Mouse (Mus musculus) liver, embryonic 12.5 days (tissue): ENCODE measurements around the gene Arid2. TPM values are rescaled to one million over a fixed set of nuclear protein-coding genes. Genes with fewer than 3 reads are reported as not detected.
"Not testable (repeated sequence)": the region's sequence is repeated elsewhere in the genome, so short reads cannot be mapped to it uniquely, and the experiment has no call there.

Source experiments
- ATAC-seq: fragments of 200-750 bp; cut with Nextera tagmentation; 2 replicates; pipeline ENCODE4 v1.8.0; 2017; ENCODE audit warnings: moderate number of reproducible peaks, mild to moderate bottlenecking, moderate library complexity
- H3K27ac ChIP-seq: fragments of 300-500 bp; sonication (generic); 2 replicates; pipeline ENCODE4 v1.5.1; 2016; ENCODE audit warnings: mild to moderate bottlenecking
- H3K27me3 ChIP-seq: fragments of 300-500 bp; sonication (generic); replicated peaks from 2 replicates; pipeline ENCODE4 v1.6.1; 2016; ENCODE audit warnings: mild to moderate bottlenecking, moderate library complexity
- H3K36me3 ChIP-seq: fragments of 300-500 bp; sonication (generic); 2 replicates; pipeline ENCODE4 v1.6.1; 2016; ENCODE audit warnings: mild to moderate bottlenecking, moderate library complexity
- H3K4me1 ChIP-seq: fragments of 300-500 bp; sonication (generic); 2 replicates; pipeline ENCODE4 v1.6.1; 2016
- H3K4me2 ChIP-seq: fragments of 300-500 bp; sonication (generic); 2 replicates; pipeline ENCODE4 v1.6.1; 2016; ENCODE audit warnings: mild to moderate bottlenecking, moderate library complexity
- H3K4me3 ChIP-seq: fragments of 300-500 bp; sonication (generic); 2 replicates; pipeline ENCODE4 v1.5.1; 2016; ENCODE audit warnings: mild to moderate bottlenecking, moderate library complexity
- H3K9ac ChIP-seq: fragments of 300-500 bp; sonication (generic); 2 replicates; pipeline ENCODE4 v1.6.1; 2016; ENCODE audit warnings: mild to moderate bottlenecking, moderate library complexity
- H3K9me3 ChIP-seq: fragments of 300-500 bp; sonication (generic); replicated peaks from 2 replicates; pipeline ENCODE4 v1.6.1; 2016; ENCODE audit warnings: mild to moderate bottlenecking, moderate library complexity
- WGBS: fragments of 180-500 bp; shearing (Covaris S2); methylation state at CpG from one replicate; pipeline ENCODE4 v1.1.7; 2016; ENCODE audit not compliant: insufficient replicate concordance; 5-methylcytosine and 5-hydroxymethylcytosine counted together
- polyA plus RNA-seq: library from polyadenylated mRNA; unstranded; fragments of >200 nt; fragmentation: Nextera tagmentation; extraction: Ambion mirVana; gene quantifications from 2 replicates; pipeline ENCODE4 v1.2.1, GENCODE M21; 2016

Arid2 gene
- polyA plus RNA-seq, 1 experiment from 2014 or later, result 14.1 TPM

DNA sequence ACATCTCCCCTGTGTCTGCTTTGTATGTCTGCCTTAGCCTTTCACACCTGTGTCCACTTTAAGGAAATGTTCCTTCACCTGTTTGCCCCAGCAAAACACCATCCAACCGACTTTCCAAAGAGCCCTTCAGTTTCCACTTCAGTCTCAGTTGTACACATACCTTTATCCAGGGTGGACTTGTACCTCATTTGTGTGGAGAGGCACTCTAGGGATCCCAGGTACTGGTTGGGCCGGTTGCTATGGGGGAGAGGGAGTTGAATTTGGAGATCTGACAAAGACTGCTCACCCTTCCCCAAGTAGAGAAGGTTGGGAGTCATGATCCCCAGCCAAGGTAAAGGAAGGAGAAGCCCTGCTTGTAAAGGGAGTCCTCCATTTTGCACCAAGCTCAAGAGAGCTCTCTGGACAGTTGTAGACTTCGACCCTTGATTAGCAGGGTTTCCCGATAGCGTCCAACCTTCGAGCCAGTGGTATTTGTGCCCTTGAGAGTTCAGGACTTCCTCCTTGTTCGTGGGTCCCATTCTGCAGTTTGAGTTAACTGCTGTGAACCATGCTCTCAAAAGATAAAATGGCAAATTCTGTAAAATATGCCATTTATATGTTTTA, 38.5 kb downstream of the Arid2 start:
- peaks cover 23% of the 10 kb centered on the region for H3K36me3 ChIP-seq
- H3K27me3 ChIP-seq, result no peaks in the 10 kb centered on the region
- no peak overlapping the region for H3K9ac ChIP-seq
- H3K4me3 ChIP-seq, result no peak overlapping the region
- no peak overlapping the region for H3K4me2 ChIP-seq
- H3K4me1 ChIP-seq, result peaks cover 27% of the 10 kb centered on the region
- WGBS, result 77% methylated on average over 7 of the region's 7 CpGs
- ATAC-seq, result no peak
- no peaks in the 10 kb centered on the region for H3K9me3 ChIP-seq
- H3K27ac ChIP-seq, result no peak overlapping the region

DNA sequence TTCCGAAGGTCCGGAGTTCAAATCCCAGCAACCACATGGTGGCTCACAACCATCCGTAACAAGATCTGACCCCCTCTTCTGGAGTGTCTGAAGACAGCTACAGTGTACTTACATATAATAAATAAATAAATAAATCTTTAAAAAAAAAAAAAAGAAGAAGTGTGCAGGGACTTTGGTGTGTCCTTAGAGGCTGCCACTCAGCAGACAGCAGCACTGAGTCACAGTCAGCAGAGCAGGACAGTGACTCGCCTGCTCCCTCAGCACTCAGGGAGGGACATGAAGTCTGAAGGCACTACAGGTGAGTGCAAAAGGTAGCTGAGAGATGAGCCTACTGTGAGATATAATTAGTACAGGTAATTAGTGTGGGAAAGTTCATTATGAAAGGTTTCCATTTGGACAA, 41.4 kb downstream of the Arid2 start:
- H3K9me3 ChIP-seq, H3K4me2 ChIP-seq, H3K9ac ChIP-seq, H3K27me3 ChIP-seq, H3K27ac ChIP-seq, H3K4me3 ChIP-seq: not testable (repeated sequence)
- peaks cover 25% of the 10 kb centered on the region for H3K36me3 ChIP-seq
- peaks cover 46% of the 10 kb centered on the region for H3K4me1 ChIP-seq
- WGBS, result 93% methylated on average over 4 of the region's 4 CpGs
- peak; percentile 22; the same call in 1 of the 2 replicates for ATAC-seq

DNA sequence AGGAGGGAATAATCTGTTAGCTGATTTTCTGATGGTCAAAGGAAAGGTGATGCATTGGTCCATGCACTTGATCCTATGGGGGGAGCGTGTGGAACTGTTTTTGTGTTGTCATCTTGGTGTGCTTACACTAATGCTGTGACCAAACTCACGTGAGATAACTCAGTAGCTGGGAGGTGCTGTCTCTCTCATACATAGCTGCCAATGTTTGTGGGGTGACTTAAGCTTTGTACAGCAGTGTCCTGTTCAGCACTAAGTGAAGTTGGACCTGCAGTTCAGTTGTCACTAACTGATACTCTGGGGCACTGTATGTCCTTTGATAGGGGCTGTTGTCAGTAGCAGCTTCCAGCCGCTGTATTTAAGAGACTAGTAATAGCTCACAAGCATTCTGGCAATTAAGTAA, 43.2 kb downstream of the Arid2 start:
- peaks cover 23% of the 10 kb centered on the region for H3K36me3 ChIP-seq
- no peak overlapping the region for H3K9ac ChIP-seq
- peak overlapping the region; percentile 15; the same call in 1 of the 2 replicates for H3K4me2 ChIP-seq
- H3K4me1 ChIP-seq, result peaks cover 41% of the 10 kb centered on the region
- H3K9me3 ChIP-seq, result no peaks in the 10 kb centered on the region
- 49% methylated on average over 3 of the region's 3 CpGs for WGBS
- peak; percentile 59 for ATAC-seq
- H3K27ac ChIP-seq, result no peak overlapping the region; the same call in 1 of the 2 replicates
- no peak overlapping the region for H3K4me3 ChIP-seq
- no peaks in the 10 kb centered on the region for H3K27me3 ChIP-seq

DNA sequence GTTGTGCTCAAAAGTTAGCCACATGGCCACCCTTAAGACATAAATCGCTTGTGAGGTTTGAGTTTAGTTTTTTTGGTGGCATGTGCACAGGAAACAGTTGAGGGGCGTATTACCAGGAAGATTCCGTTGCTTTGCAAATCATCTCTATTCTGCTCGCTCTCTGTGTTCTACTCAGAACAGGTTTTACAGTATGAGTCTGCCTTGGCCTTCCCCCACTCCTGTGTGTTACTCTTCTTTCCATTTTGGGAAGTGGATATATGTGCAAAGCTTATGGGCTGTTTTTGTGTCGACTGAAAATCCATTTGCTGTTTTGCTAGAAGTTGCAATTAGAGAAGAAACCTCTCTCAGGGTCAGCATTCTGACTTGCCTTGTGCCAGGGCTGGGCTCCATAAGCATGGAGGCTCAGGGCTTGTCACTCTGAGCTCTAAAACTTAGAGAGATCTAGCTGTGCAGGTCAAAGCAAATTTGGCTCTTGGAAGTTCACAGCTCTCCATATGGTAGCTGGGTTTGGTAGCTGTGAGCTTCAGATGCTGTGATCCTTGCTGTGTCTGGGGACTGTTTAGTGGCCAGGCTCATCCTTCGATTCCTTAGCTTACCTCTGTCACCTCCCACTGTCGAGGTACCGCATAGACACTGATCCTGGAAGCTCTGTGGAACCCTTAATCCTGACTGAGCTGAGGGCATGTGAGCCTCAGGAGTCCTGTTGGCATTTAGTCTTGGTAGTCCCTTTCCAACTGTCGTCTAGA, 45.3 kb downstream of the Arid2 start:
- H3K4me2 ChIP-seq, result no peak overlapping the region
- H3K36me3 ChIP-seq, result peaks cover 20% of the 10 kb centered on the region
- no peak overlapping the region for H3K27ac ChIP-seq
- no peak overlapping the region for H3K4me3 ChIP-seq
- H3K9ac ChIP-seq, result no peak overlapping the region
- H3K27me3 ChIP-seq, result no peaks in the 10 kb centered on the region
- WGBS, result 84% methylated on average over 9 of the region's 9 CpGs
- H3K4me1 ChIP-seq, result peaks cover 35% of the 10 kb centered on the region
- no peaks in the 10 kb centered on the region for H3K9me3 ChIP-seq
- no peak for ATAC-seq

DNA sequence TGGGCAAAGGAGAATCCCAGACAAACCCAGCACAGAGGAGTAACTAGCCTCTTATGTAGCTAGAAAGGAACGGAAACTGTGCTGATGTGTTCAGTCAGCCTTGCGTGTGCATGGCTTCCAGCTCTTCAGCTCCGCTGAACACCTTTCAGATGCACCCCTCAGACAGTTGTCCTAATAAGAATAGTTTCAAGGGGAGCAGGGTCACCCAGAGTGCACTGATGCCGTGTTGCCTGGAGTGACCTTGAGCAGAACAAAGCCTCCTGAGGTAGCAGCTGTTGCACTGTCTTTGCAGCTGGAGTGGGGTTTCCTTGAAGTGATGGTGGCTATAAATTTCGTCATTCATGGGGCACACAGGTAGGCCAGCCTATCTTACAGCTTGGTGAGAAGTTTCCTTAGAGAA, 46.0 kb downstream of the Arid2 start:
- Histone ChIP-seq H3K9me3 (no peaks in the 10 kb centered on the region), H3K36me3 (peaks cover 16% of the 10 kb centered on the region), H3K4me2 (no peak overlapping the region), H3K9ac (no peak overlapping the region), H3K4me3 (no peak overlapping the region), H3K4me1 (peaks cover 35% of the 10 kb centered on the region), H3K27ac (no peak overlapping the region), H3K27me3 (no peaks in the 10 kb centered on the region)
- no peak for ATAC-seq
- WGBS, result 87% methylated on average over 5 of the region's 5 CpGs

DNA sequence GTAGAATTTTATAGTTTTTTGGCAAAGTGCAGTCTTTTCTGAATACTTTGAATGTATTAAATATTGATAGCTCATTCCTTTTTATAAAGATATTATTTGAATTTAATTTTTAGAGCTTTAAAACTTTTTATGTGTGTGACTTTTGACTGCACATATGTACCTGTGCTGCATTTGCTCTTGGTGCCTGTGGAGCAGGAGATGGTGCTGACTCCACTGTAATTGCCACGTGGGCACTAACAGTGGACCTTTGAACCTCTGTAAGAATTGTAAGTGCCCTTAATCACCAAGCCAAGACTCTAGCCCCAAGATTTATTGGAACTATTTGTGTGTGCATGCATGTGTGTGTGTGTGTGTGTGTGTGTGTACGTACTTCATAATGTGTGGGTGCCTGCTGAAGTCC, 53.6 kb downstream of the Arid2 start:
- no peak for ATAC-seq
- 89% methylated on average over 2 of the region's 2 CpGs for WGBS

DNA sequence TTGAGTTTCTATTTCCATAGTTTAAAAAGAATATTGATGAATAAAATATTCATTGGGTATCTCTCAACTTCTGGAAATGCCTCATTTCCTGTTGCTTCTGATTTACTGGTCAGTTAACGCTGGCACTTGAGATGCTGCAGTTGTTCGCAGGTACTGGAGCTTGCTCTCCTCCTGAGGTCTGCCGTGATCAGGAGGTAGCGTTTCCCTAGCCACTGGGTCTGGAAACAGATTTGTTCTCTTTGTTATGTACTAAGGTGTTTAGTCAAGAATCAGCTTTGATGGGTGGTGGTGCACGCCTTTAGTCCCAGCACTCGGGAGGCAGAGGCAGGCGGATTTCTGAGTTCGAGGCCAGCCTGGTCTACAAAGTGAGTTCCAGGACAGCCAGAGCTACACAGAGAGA, 54.8 kb downstream of the Arid2 start:
- WGBS, result 90% methylated on average over 8 of the region's 8 CpGs
- no peak overlapping the region for H3K9ac ChIP-seq
- H3K4me3 ChIP-seq, result no peak overlapping the region

More for the DNA sequence above, 53.6 kb downstream of the Arid2 start:
- Histone ChIP-seq H3K27me3 (no peaks in the 10 kb centered on the region), H3K4me3 (no peak overlapping the region), H3K36me3 (0 out of 2 replicates have a peak, but pooled peaks cover 3% of the 10 kb centered on the region), H3K9me3 (no peaks in the 10 kb centered on the region), H3K27ac (no peak overlapping the region; the same call in 1 of the 2 replicates), H3K4me2 (no peak overlapping the region), H3K9ac (no peak overlapping the region), H3K4me1 (peaks cover 55% of the 10 kb centered on the region)

DNA sequence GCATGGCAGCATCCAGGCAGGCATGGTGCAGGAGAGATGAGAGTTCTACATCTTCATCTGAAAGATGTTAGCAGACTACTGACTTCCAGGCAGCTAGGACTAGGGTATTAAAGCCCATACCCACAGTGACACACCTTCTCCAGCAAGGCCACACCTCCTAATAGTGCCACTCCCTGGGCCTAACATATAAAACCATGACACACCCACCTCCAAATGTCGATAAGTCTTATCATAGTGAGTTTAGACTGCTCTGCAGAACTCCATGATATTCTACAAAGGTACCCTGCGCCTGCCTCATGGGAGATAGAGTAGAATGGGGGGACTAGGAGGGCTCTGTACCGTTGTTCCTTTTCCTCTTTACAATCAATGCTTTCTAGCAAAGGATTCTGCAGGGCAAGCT, 55.6 kb downstream of the Arid2 start:
- peaks cover 70% of the 10 kb centered on the region for H3K4me1 ChIP-seq
- ATAC-seq, result peak; percentile 92
- H3K27me3 ChIP-seq, result no peaks in the 10 kb centered on the region
- H3K9ac ChIP-seq, result 0 out of 2 replicates have a peak overlapping the region, but pooled peaks have one; percentile 22
- H3K4me3 ChIP-seq, result no peak overlapping the region
- peak overlapping the region; percentile 83 for H3K27ac ChIP-seq
- peak overlapping the region; percentile 64 for H3K4me2 ChIP-seq
- H3K36me3 ChIP-seq, result no peaks in the 10 kb centered on the region
- H3K9me3 ChIP-seq, result no peaks in the 10 kb centered on the region
- WGBS, result 24% methylated on average over 3 of the region's 3 CpGs

More for the DNA sequence above, 54.8 kb downstream of the Arid2 start:
- H3K27me3 ChIP-seq, result no peaks in the 10 kb centered on the region
- ATAC-seq, result no peak
- H3K4me2 ChIP-seq, result peak overlapping the region; percentile 64
- H3K27ac ChIP-seq, result peak overlapping the region; percentile 83
- H3K4me1 ChIP-seq, result peaks cover 66% of the 10 kb centered on the region
- no peaks in the 10 kb centered on the region for H3K9me3 ChIP-seq
- H3K36me3 ChIP-seq, result no peaks in the 10 kb centered on the region

DNA sequence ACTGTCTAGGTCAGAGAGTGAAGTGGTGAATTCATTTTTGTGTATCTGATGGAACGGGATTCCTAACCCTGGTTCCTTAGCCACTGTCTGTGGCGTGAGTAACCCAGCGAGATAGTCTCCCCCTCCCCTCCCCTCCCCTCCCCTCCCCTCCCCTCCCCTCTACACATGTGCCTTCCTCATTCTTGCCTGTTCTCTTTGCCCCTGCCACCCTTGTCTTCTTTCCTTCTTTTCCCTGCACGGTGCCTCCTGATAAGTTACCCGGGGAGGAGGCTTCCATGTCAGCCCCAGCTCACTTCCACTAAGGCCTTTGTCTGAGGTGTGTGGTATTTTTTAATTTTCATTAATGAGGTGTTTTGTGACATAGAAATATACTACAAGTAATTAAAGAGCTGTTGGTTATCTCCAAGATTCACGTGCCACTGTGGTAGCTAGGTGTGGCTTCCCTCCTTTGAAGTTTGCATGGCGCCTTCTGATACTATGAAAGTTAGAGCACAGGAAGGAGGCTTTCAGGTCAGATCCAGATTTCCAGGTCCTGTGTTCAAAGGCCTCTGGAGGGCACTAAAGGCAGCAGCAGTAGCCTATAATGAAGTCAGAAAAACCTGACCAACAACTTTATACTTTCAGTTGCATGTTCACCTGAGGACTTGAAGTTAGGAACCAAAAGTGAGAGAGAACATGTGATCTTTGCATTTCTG, 57.4 kb downstream of the Arid2 start:
- H3K27me3 ChIP-seq, result no peaks in the 10 kb centered on the region
- ATAC-seq, result peak; percentile 77
- peaks cover 69% of the 10 kb centered on the region for H3K4me1 ChIP-seq
- H3K9ac ChIP-seq, result peak overlapping the region; percentile 39; the same call in 1 of the 2 replicates
- peaks cover 1% of the 10 kb centered on the region for H3K36me3 ChIP-seq
- H3K27ac ChIP-seq, result peak overlapping the region; percentile 90
- peak overlapping the region; percentile 20; the same call in 1 of the 2 replicates for H3K4me3 ChIP-seq
- 12% methylated on average over 6 of the region's 7 CpGs for WGBS
- H3K4me2 ChIP-seq, result peak overlapping the region; percentile 59
- no peaks in the 10 kb centered on the region for H3K9me3 ChIP-seq

DNA sequence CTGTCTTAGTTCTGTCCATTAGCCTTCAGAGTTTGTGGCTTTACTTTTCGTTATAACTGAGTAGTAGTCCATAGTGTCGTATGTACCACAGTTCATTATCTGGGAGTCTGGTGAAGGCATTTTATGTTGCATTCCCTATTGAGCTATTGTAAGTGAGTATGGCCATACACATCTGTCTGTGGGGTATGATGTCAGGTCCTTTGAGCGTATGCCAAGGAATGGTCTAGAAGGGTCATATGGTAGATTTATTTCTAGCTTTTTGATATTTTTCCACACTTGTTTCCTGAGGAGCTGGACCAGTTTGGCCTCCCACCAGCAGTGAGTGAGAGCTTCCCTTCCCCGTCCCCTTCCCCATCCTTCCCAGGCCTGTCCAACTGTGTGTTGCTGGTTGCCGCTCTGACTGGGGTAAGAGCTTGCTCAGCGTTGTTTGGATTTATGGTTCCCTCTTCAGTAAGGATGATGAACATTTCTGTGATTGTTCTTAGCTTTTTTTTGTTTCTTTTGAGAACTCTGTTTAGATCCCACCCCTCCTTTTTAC, 58.1 kb downstream of the Arid2 start:
- Histone ChIP-seq H3K27ac (peak overlapping the region; percentile 90), H3K4me1 (peaks cover 69% of the 10 kb centered on the region), H3K27me3 (no peaks in the 10 kb centered on the region), H3K4me3 (peak overlapping the region; percentile 20; the same call in 1 of the 2 replicates), H3K36me3 (peaks cover 8% of the 10 kb centered on the region), H3K9ac (peak overlapping the region; percentile 7; the same call in 1 of the 2 replicates), H3K4me2 (peak overlapping the region; percentile 59), H3K9me3 (no peaks in the 10 kb centered on the region)
- 75% methylated on average over 6 of the region's 6 CpGs for WGBS
- ATAC-seq, result no peak

DNA sequence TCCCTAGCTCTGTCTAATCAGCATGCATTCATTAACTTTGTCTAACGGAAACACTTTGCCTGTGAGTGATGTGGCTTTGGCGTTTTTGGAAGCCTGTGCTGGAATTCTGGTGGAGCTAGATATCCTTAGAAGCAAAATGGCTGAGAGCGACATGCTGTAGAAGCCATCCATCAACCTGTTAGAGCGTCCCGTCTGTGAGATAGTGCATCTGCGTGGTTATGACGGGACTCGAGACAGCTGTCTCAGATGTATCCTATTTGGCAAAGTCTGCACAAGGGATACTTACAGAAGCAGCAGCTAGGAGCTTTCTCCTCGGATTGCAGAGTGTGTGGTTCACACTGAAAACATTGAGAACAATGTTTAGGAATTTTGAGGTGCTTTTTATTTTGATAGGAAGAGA, 64.1 kb downstream of the Arid2 start:
- no peak overlapping the region for H3K4me2 ChIP-seq
- no peak overlapping the region for H3K27ac ChIP-seq
- ATAC-seq, result no peak
- no peaks in the 10 kb centered on the region for H3K9me3 ChIP-seq
- no peak overlapping the region for H3K4me3 ChIP-seq
- H3K4me1 ChIP-seq, result peaks cover 12% of the 10 kb centered on the region; the same call in 1 of the 2 replicates
- 89% methylated on average over 9 of the region's 9 CpGs for WGBS
- H3K27me3 ChIP-seq, result no peaks in the 10 kb centered on the region
- no peak overlapping the region for H3K9ac ChIP-seq
- peaks cover 57% of the 10 kb centered on the region for H3K36me3 ChIP-seq
